Mouse (Mus musculus) heart, adult 9 months (tissue): Measurements from ENCODE around the gene Cep41.

ENCODE experiments used
- DNase-seq, 2 experiments: peaks; one replicate each; pipeline ENCODE4 v3.0.0; 2022; ENCODE audit warnings: low spot score in 2 of 2

Gene Cep41

DNA sequence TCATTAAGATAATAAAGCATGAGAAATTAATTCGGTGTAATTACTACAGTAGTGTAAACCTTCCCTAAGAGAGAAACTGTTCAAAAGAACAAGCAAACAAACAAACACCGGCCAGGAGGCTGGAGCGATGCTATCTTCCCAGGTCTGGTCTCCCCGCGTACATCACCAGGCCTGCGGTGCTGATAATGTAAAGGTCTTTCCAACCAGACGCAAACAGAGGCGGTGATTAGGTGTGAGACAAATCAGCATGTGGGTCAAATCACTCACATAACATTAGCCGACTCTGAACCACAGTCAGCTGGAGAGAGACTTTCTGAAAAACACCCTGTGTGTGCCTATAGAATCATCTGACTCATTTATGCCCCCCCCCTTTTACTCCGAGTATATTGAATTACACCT is 17.8 kb upstream of the Cep41 start:
- no peak for DNase-seq

DNA sequence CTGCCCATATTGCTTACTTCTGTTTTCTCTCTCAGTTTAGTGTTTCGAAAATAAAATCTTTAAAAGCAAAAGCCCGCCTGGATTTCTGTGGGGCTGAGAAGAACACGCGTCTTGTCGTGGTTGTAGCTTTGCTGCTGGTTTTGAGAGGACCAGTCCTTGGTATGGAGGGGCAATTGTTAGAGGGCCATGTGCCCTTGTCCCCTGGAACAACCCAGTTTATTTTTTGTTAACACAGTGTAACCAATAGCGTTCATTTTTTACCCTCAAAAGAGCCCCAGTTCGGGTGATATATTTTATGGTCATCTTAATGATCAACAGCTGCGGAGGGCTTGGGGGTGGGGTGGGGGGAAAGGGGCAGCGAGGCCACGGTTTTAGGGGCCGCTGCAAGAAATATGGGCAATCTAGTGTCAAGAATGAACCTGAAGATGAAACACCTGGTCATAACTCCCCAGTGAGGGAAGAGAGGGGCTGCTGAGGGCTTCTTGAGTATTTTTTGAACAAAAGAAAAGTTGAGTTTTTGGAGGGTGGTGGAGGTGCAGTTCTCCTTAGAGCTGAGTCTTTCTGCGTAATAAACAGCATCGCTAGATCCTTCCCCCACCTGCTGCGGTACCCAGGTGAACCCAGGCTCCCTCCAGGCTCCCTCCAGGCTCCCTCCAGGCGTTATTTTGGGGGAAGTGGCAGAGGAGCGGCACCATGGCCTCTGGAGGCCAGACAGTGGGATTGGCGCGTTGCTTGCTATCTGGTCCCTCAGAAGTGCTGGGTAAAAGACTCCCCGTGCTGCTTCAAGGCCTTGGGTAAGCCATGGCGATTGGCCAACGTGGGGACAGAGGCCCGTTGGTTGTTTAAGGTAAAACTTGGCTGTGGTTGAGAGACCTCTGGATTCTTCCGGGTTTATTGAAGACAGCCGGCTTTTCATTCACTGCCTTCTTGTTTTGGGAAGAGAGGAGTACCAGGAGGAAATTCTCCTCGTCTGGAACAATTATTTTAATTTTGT is 17.1 kb upstream of the Cep41 start:
- DNase-seq = no peak

DNA sequence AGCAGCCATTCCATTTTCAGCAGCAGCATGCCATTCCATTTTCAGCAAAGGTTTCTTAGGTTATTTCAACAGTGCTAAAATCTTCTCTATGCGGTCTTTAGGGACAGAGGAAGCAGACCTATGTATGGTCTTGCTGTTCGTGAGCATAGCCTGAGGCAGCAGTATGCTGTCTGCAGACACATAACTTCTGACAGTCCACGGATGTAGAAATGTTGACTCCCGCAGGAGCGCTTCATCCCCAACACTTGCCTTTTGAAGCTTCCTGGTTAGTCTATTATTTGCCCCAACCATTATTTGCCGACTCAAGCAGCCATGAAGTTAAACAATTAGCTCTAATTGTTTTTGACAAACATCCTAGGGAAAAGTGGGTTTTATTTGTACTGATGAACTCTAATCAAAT is 15.6 kb upstream of the Cep41 start:
- no peak for DNase-seq

DNA sequence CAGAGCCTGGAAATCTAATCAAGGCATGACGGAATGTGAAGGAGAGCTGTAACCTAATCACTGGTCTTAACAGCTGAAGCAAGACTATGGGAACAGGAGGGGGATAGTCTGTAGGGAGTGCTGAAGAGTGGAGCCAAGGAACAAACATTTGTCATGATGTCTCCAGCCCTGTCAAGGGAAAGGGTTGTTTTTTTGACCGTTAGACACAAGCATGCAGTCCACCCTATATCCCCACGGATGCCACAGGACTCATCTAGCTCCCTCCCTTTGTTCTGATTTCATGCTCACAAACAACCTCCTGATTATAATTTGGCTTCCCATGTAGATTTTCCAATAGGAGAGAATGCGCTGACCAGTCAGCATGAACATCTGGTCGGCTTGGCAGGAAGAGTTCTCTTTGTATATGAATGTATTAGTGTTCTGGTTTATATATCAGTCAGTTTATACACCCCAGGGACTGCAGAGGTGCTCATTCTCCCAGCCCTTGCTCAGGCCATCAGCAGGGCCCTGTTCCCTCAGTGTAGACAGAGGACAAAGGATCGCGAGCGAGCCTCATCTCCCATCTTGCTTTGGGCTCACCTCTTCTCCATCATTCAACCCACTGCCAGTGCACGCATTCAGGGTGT is 10.5 kb upstream of the Cep41 start:
- no peak for DNase-seq

DNA sequence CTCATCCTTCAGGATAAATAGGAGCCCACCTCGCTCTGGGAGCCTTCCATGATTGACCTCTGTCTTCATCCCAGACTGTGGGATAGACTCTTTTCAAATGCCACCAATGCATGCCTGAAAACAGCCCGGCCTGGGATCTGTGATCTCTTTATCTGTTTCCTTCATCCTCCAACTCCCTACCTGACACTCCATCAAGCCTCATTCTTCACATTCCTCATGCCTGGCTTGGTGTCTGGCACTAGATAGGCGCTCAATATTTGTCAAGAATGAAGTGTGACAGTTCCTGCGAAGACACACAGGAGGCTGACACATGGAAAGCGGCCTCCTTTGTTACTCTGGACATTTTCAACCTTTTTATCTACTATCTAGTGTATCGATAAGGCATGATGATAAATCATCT is 9.9 kb upstream of the Cep41 start:
- no peak for DNase-seq

DNA sequence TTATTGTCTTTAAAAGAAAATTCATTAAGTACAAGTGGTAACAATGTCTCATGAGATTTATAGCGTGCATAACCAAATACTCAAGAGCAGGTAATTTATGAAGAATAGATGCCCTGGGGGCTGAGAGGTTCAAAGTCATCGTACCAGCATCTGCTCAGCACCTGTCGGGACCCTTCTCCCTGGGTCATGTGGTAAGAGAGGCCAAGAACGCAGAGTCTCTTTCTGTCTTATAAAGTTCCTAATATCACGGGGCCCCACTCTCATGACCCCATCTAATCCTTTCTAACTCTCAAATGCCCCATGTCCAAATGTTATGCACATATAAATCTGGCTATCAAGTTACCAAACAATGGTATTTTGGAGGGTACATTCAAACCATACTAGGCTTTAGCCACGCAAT is 9.3 kb upstream of the Cep41 start:
- DNase-seq = no peak

DNA sequence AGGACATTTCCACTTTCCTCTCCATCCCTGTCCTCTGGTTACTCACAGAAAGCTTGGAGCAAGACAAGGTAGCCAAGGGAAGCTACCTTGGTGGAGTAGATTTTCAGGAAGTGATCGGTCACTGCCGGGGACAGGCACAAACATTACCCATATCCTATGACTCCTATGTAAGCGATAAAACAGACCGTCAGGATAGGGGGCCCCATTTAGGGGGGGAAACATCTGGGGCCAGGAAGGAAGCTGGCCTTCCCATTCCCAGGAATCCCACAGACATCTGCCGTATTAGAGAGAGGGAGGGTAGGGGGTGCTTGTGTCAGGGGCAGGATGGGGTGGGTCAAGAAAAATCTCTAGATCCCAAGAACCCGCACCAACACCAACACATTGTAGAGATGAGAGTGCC is 6.6 kb upstream of the Cep41 start:
- DNase-seq = peak; percentile 20 to 75

DNA sequence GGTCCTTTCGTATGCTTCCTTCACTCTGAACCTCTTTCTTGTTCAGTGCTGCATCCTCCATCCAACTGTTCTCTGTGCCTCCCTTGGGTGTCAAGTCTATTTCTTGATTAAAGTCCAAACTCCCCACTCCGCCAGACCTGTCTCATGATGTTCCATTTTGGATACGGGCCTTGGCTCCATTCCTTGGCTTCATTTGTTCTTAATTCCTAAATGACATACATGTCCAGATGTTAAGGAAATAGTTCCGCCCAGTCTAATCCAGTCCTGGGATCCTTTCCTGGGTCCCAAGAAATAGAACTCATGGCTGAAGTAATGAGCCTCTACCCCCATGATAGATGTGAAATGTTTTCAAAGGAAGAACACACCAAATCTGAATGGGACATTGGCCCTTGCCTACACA is 4.5 kb upstream of the Cep41 start:
- peak in 1 of 2 experiments; percentile 13 for DNase-seq

DNA sequence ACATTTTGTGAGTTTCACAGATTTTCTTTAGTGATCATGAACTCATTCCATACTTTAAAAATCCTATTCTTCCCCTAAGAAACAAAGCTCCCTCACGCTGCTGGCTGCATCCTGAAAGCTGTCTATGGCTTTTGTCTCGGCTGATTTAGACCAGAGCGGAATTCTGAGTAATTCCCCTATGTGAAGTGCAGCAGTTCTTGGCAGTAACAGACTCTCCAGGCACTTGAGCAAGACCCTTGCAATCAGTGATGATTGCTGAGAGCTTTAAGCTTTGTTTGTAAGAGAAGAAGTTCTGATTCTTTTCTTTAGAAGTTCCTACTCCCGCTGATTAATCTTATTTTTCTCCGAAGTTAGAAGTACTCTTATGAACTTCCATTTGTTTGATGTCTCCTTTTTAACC is 3.9 kb upstream of the Cep41 start:
- no peak for DNase-seq

DNA sequence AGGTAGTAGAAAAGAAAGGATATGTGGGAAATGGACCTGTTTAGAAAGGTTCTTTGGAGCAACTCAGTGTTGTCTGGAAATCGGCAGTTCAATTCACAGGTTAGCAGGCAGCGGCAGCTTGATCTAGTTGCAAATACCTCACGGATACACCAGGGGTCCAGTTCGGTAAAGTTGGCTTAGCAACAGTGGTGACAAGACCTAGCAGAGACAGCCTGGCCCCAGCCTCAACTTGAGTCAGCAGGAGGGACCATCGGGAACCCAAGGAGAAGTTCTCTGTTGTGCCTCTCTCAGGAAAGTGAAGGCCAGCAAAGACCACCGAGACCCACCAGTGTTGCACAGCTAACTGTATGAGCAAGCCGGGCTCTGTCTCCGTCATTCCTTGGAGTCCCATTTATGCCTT is 1.6 kb upstream of the Cep41 start:
- no peak for DNase-seq

DNA sequence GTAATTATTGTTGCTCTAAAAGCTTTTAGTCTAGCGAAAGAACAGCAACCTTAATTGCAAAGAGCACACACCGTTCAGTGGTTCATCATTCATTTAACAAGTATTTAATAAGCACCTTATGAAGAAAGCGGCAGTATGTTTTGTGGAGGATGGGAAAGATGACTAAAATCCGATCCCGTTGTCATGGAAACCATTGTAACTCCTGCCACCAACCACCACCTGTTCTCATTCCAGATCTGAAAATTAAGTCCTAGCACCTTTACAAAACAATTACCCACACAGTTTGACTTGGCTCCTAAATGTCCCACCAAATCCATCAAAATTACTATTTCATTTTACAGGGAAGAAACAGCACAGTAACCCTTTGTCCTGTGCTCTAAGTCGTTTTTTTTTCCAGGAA is 660 bp upstream of the Cep41 start:
- no peak for DNase-seq

DNA sequence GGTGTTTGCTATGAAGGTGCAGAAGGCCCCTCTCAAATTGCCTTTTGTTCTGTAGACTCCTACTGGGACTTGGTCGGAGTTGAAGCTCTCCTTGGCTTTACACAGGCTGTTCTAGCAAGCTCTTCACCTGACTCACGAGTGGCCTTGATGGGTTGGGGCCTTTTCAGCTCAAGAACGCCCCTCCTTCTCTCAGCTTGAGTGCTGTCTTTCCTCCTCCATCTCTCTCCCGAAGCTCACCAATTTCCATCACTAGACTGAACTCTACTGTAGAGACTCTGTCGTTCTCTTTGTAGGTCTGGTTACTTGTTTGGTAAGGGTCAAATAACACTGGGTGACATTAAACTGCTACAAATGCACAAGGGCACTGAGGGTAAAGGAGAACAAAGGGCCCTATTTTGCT is 723 bp downstream of the Cep41 start:
- no peak for DNase-seq

DNA sequence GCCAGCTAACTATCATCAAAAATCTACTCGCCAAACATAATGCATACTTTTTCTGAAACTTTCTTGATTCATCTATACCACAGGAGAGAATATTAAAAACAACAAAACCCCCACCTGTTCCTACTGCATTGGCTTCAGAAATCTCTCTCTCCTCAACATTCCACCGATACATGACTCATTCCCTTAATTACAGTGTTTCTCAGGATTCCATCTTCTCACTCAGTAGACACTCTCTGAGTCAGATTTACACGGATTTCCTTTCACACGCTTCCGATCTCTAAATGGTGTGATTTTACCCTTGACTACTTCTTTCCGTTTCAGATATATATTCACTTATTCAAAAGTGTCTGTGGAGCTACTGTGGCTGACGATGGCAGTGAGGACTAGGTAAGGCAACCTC is 6.4 kb downstream of the Cep41 start:
- DNase-seq = no peak

DNA sequence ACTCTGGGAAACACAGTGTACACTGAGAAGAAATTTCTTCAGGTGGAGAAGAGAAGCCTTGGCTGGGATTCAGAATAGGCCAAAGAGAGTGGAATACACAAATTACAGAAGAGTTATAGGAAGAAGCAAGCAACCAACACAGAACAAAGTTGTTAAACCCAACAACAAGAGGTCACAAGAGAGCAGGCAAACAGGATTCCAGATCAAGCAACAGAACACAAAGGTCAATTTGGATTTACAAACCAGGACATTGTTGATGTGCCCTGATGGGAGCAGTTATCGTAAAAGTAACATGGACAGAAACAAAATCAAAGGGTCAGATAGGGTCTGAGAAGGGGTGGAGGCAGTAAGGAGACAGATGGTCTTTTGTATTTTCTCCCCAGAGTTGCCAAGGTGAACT is 9.0 kb downstream of the Cep41 start:
- DNase-seq = no peak

DNA sequence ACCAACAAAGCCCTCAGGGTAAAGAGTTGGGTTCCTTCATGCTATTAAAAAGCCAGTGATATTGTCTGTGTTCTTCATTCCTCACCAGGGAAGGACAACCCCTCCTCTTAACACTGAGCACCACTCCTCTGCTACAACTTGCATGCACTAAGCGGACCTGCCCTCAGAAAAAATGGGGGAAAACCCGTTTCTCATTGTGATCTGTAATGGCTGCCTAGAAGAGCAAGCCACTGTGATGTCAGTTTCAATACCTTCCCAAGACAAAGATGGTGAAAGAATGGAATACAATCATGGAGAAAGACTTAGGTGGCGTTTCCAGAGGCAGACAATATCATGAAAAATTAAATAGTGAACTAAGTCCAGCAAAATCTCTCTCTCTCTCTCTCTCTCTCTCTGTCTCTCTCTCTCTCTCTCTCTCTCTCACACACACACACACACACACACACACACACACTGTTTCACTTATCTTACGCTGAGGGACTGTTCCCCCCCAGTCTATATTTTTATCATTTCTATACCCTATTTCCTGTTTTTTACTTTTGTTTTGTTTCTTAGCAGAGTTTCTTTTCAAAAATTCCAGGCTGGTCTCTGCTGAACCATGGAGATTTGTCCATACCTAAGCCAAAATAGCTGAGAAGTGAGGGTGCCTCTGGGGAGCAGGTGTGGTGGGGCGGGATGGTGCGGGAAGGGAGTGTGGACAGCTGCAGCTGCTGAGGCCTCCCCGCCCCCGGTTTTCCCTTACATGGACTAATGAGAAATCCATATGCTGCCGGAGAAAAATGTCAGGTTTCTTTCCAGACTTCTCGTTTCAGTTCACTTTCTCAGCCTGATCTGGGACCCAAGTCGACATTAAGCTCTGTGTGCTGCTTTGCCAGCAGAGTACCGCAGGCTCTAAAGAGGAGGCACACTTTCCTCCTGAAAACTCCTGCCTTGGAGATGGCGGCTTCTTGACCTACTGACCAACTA is 11.3 kb downstream of the Cep41 start:
- peak; percentile 34 to 38 for DNase-seq

DNA sequence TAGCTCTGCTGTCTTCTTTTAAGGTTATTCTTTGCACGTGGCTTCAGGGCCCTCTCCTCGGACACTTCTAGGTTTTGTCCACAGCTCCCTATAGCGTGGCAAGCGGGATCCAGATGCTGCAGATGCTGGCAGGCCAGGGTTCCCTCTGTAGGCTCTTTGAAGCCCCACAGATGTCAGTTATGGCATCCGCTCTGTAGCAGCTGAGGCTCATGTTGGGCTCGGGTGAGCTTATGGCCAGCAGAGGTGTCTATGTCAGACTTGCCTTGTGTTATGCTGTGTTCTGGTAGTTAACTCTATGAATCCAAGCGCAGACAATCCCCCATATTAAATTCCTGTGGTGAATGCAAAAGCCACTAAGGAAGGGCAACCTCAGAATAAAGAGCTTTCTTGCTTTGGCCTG is 13.1 kb downstream of the Cep41 start:
- DNase-seq = no peak

DNA sequence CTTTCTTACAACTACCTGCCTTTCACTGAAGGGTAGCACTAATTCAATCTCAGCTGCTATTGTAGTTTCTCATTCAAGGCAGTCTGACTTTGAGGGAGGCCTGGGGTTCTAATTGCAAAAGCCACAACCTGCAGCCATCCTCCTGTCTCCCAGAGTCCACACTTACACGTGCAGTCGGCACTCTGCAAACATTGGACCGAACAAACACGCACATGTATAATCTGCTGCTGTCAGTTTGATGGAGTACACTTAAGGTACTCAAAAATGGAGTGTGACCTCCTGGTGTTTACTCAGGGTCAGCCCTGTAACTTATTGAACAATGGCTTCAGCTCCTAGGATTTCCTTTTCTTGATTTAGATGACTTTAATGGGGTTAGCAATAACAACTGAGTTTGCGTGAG is 14.0 kb downstream of the Cep41 start:
- DNase-seq = no peak

DNA sequence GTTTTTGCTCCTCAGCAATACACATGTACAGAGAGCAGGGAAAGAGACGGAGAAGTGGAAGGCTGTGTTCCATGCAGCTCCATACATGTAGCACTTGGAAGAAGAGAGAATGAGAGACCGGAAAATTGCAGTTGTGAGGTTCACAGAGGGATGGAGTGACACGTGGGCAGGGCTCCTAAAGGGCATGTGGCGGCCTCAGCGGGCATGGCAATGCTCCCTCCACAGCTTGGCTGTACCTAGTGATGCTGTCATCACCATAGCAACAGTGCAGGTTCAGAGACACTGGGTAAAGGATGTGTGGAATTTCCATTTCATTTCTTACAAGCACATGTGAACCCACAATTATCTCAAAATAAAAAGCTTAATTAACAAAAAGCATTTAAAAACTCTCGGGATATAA is 15.1 kb downstream of the Cep41 start:
- DNase-seq = no peak

DNA sequence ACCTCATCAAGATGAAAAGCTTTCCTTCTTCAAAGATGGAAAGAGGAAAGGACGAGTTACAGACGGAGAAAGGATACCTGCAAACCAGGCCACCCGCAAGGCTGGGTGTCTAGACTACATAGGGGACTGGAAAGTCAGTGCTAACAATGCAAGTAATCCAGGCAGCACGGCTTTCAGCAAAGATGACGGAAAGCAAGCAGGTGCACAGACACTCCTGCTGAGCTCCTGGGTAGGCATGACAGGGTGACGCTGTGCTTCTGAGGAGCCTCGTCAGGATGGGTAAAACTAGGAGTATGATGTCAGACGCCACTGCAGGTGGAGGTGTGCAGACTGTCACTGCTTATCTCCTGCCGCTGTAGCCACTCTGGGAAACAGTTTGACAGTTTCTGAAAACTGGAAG is 16.0 kb downstream of the Cep41 start:
- DNase-seq = no peak

DNA sequence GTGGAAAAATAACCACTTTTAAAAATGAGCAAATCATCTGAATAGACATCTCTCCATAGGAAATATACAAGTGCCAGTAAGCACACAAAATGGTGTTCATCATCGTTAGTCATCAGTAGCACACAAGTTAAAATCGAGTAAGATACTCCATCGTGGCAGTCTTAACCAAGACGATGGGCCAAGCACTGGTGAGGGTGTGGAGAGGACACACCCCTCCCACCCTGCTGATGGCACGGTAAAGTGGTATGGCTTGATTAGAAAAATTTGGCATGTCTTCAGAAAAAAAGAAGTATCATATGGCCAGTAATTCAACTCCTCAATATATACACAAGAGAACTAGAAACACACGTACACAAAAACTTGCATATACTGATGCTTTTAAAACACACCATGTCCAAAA is 17.0 kb downstream of the Cep41 start:
- DNase-seq = no peak

DNA sequence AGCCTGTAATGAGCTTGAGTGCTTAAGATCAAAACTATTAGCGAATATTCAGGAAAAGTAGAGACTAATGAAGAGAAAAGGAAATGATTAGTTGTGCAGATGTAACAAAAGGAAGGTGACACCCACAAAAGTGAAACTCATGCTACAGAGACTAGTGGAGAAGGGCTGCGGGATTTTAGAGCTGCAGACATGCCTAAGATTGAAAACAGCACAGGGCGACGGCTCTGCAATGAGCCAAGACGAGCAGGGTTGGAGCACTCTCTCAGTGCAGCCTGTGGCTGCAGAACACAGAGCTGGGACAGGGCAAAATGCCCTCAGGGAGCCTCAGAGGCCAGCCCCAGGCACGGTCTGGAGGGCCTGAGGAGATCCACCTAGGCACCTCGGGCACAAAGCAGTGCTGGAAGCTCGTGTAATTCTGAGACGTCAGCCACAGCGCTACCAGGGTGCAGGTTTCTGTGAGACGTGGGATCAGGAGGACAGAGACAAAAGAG is 18.2 kb downstream of the Cep41 start:
- peak; percentile 11 to 26 for DNase-seq

DNA sequence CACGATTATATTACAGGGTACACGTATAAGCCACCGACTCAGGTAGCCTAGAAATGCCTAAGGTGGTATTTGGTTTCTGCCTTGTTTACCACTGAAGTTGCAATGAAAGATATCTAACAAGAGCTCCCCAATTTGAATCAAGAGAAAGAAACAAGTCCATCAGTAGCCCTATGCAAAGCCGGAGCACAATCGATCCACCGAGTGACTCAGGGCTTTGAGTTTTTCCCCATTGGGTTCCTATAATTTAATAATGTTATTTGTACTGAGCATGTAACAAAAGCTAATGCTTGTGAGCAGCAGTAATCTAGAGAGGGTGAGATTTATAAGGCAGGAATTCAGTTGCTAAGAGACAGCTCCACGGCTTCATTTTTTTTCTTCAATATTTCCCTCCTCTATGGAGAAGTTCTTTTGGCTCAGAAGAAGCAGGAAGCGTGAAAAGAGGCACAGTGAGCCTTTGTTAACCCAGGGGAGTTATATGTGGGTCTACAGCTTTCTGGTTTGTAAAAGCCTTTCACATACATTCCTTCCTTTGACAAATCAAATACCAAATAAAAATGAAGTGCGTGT is 18.8 kb downstream of the Cep41 start:
- DNase-seq = peak in 1 of 2 experiments; percentile 17
